Mouse (Mus musculus): ENCODE data around the gene Tgif1. TPM values are rescaled to one million over a fixed set of nuclear protein-coding genes. Genes with fewer than 3 reads are reported as not detected.

The Tgif1 gene
- polyA plus RNA-seq (2015; fragmentation: Nextera tagmentation; extraction: Ambion mirVana): 8.9 and 9.0 TPM in 2 replicates

GRCm38 (mm10) chr17:70853436-70853905 lies at the start of gene Tgif1:
TSS of gene Tgif1 (minus strand) at chr17:70853546.
- Histone ChIP-seq H3K4me2 (ENCODE audit: low read depth, low read length) (peak within 1 kb of the TSS; percentile 76), H3K9me3 (replicated peaks; ENCODE audit: control insufficient read depth, low read length) (no peaks in the 10 kb centered on the region), H3K27ac (ENCODE audit: low read length) (peak within 1 kb of the TSS; percentile 88), H3K4me1 (ENCODE audit: control insufficient read depth, low read depth, low read length) (peaks cover 4% of the 10 kb centered on the region; the same call in 1 of the 2 replicates), H3K9ac (ENCODE audit: low read depth, low read length) (peak within 1 kb of the TSS; percentile 43), H3K27me3 (ENCODE audit: control insufficient read depth, insufficient read depth, low read depth, low read length) (peaks cover 31% of the 10 kb centered on the region), H3K4me3 (ENCODE audit: low read depth, low read length) (peak within 1 kb of the TSS; percentile 70), H3K36me3 (ENCODE audit: control insufficient read depth, insufficient read depth) (no peaks in the 10 kb centered on the region)
- ATAC-seq (ENCODE audit: low read depth): no peak
- under 1% methylated on average over 29 of the region's 29 CpGs for WGBS (ENCODE audit: insufficient replicate concordance)

GRCm38 (mm10) chr17:70900660-70901059 lies 47.3 kb upstream of the Tgif1 start:
- no peak for ATAC-seq (ENCODE audit: low read depth)
- Histone ChIP-seq H3K4me1 (ENCODE audit: control insufficient read depth, low read depth, low read length) (no peaks in the 10 kb centered on the region), H3K4me2 (ENCODE audit: low read depth, low read length) (no peak overlapping the region), H3K9me3 (replicated peaks; ENCODE audit: control insufficient read depth, low read length) (no peaks in the 10 kb centered on the region), H3K4me3 (ENCODE audit: low read depth, low read length) (no peak overlapping the region), H3K9ac (ENCODE audit: low read depth, low read length) (no peak overlapping the region), H3K27me3 (ENCODE audit: control insufficient read depth, insufficient read depth, low read depth, low read length) (no peaks in the 10 kb centered on the region), H3K27ac (ENCODE audit: low read length) (no peak overlapping the region), H3K36me3 (ENCODE audit: control insufficient read depth, insufficient read depth) (no peaks in the 10 kb centered on the region)
- 75% methylated on average over 10 of the region's 10 CpGs for WGBS (ENCODE audit: insufficient replicate concordance)

GRCm38 (mm10) chr17:70899642-70900041 lies 46.3 kb upstream of the Tgif1 start:
- 65% methylated on average over 6 of the region's 6 CpGs for WGBS (ENCODE audit: insufficient replicate concordance)

GRCm38 (mm10) chr17:70894867-70895266 lies 41.5 kb upstream of the Tgif1 start:
- Histone ChIP-seq H3K4me2 (ENCODE audit: low read depth, low read length) (no peak overlapping the region), H3K27ac (ENCODE audit: low read length) (no peak overlapping the region), H3K4me1 (ENCODE audit: control insufficient read depth, low read depth, low read length) (no peaks in the 10 kb centered on the region), H3K9ac (ENCODE audit: low read depth, low read length) (no peak overlapping the region), H3K9me3 (replicated peaks; ENCODE audit: control insufficient read depth, low read length) (no peaks in the 10 kb centered on the region), H3K36me3 (ENCODE audit: control insufficient read depth, insufficient read depth) (no peaks in the 10 kb centered on the region), H3K4me3 (ENCODE audit: low read depth, low read length) (no peak overlapping the region), H3K27me3 (ENCODE audit: control insufficient read depth, insufficient read depth, low read depth, low read length) (no peaks in the 10 kb centered on the region)
- ATAC-seq (ENCODE audit: low read depth): no peak
- WGBS (ENCODE audit: insufficient replicate concordance): 69% methylated on average over 9 of the region's 9 CpGs

More at GRCm38 (mm10) chr17:70899642-70900041, 46.3 kb upstream of the Tgif1 start:
- Histone ChIP-seq H3K9me3 (replicated peaks; ENCODE audit: control insufficient read depth, low read length) (no peaks in the 10 kb centered on the region), H3K36me3 (ENCODE audit: control insufficient read depth, insufficient read depth) (no peaks in the 10 kb centered on the region), H3K27ac (ENCODE audit: low read length) (no peak overlapping the region), H3K27me3 (ENCODE audit: control insufficient read depth, insufficient read depth, low read depth, low read length) (no peaks in the 10 kb centered on the region), H3K4me3 (ENCODE audit: low read depth, low read length) (no peak overlapping the region), H3K4me1 (ENCODE audit: control insufficient read depth, low read depth, low read length) (no peaks in the 10 kb centered on the region), H3K4me2 (ENCODE audit: low read depth, low read length) (no peak overlapping the region), H3K9ac (ENCODE audit: low read depth, low read length) (no peak overlapping the region)
- ATAC-seq (ENCODE audit: low read depth): no peak

GRCm38 (mm10) chr17:70893151-70893550 lies 39.8 kb upstream of the Tgif1 start:
- no peak overlapping the region for H3K27ac ChIP-seq (ENCODE audit: low read length)

GRCm38 (mm10) chr17:70892288-70893096 lies 39.1 kb upstream of the Tgif1 start:
- no peak for ATAC-seq (ENCODE audit: low read depth)
- no peak overlapping the region for H3K27ac ChIP-seq (ENCODE audit: low read length)

More at GRCm38 (mm10) chr17:70893151-70893550, 39.8 kb upstream of the Tgif1 start:
- no peaks in the 10 kb centered on the region for H3K27me3 ChIP-seq (ENCODE audit: control insufficient read depth, insufficient read depth, low read depth, low read length)
- no peaks in the 10 kb centered on the region for H3K9me3 ChIP-seq (replicated peaks; ENCODE audit: control insufficient read depth, low read length)
- H3K36me3 ChIP-seq (ENCODE audit: control insufficient read depth, insufficient read depth): no peaks in the 10 kb centered on the region
- H3K9ac ChIP-seq (ENCODE audit: low read depth, low read length): no peak overlapping the region
- no peak for ATAC-seq (ENCODE audit: low read depth)
- H3K4me3 ChIP-seq (ENCODE audit: low read depth, low read length): no peak overlapping the region
- H3K4me1 ChIP-seq (ENCODE audit: control insufficient read depth, low read depth, low read length): no peaks in the 10 kb centered on the region
- WGBS (ENCODE audit: insufficient replicate concordance): 61% methylated on average over 5 of the region's 5 CpGs
- H3K4me2 ChIP-seq (ENCODE audit: low read depth, low read length): no peak overlapping the region

GRCm38 (mm10) chr17:70890571-70890970 lies 37.2 kb upstream of the Tgif1 start:
- no peak for ATAC-seq (ENCODE audit: low read depth)
- WGBS (ENCODE audit: insufficient replicate concordance): 69% methylated on average over 8 of the region's 8 CpGs
- Histone ChIP-seq H3K9me3 (replicated peaks; ENCODE audit: control insufficient read depth, low read length) (no peaks in the 10 kb centered on the region), H3K36me3 (ENCODE audit: control insufficient read depth, insufficient read depth) (no peaks in the 10 kb centered on the region), H3K4me3 (ENCODE audit: low read depth, low read length) (no peak overlapping the region), H3K27ac (ENCODE audit: low read length) (no peak overlapping the region), H3K27me3 (ENCODE audit: control insufficient read depth, insufficient read depth, low read depth, low read length) (no peaks in the 10 kb centered on the region), H3K4me2 (ENCODE audit: low read depth, low read length) (no peak overlapping the region), H3K9ac (ENCODE audit: low read depth, low read length) (no peak overlapping the region), H3K4me1 (ENCODE audit: control insufficient read depth, low read depth, low read length) (no peaks in the 10 kb centered on the region)

More at GRCm38 (mm10) chr17:70892288-70893096, 39.1 kb upstream of the Tgif1 start:
- 53% methylated on average over 15 of the region's 15 CpGs for WGBS (ENCODE audit: insufficient replicate concordance)
- H3K36me3 ChIP-seq (ENCODE audit: control insufficient read depth, insufficient read depth): no peaks in the 10 kb centered on the region
- no peaks in the 10 kb centered on the region for H3K9me3 ChIP-seq (replicated peaks; ENCODE audit: control insufficient read depth, low read length)
- H3K4me2 ChIP-seq (ENCODE audit: low read depth, low read length): no peak overlapping the region
- H3K9ac ChIP-seq (ENCODE audit: low read depth, low read length): no peak overlapping the region
- no peaks in the 10 kb centered on the region for H3K27me3 ChIP-seq (ENCODE audit: control insufficient read depth, insufficient read depth, low read depth, low read length)
- H3K4me3 ChIP-seq (ENCODE audit: low read depth, low read length): no peak overlapping the region
- H3K4me1 ChIP-seq (ENCODE audit: control insufficient read depth, low read depth, low read length): no peaks in the 10 kb centered on the region

GRCm38 (mm10) chr17:70888657-70889056 lies 35.3 kb upstream of the Tgif1 start:
- H3K27me3 ChIP-seq (ENCODE audit: control insufficient read depth, insufficient read depth, low read depth, low read length): no peaks in the 10 kb centered on the region
- no peak overlapping the region for H3K27ac ChIP-seq (ENCODE audit: low read length)
- no peaks in the 10 kb centered on the region for H3K36me3 ChIP-seq (ENCODE audit: control insufficient read depth, insufficient read depth)
- no peak overlapping the region for H3K4me3 ChIP-seq (ENCODE audit: low read depth, low read length)
- WGBS (ENCODE audit: insufficient replicate concordance): 70% methylated on average over 10 of the region's 10 CpGs
- no peaks in the 10 kb centered on the region for H3K9me3 ChIP-seq (replicated peaks; ENCODE audit: control insufficient read depth, low read length)
- no peak overlapping the region for H3K9ac ChIP-seq (ENCODE audit: low read depth, low read length)
- no peaks in the 10 kb centered on the region for H3K4me1 ChIP-seq (ENCODE audit: control insufficient read depth, low read depth, low read length)
- no peak for ATAC-seq (ENCODE audit: low read depth)
- no peak overlapping the region for H3K4me2 ChIP-seq (ENCODE audit: low read depth, low read length)

GRCm38 (mm10) chr17:70887848-70888247 lies 34.5 kb upstream of the Tgif1 start:
- Histone ChIP-seq H3K4me3 (ENCODE audit: low read depth, low read length) (no peak overlapping the region), H3K27me3 (ENCODE audit: control insufficient read depth, insufficient read depth, low read depth, low read length) (no peaks in the 10 kb centered on the region), H3K4me2 (ENCODE audit: low read depth, low read length) (no peak overlapping the region), H3K27ac (ENCODE audit: low read length) (no peak overlapping the region), H3K9ac (ENCODE audit: low read depth, low read length) (no peak overlapping the region), H3K9me3 (replicated peaks; ENCODE audit: control insufficient read depth, low read length) (no peaks in the 10 kb centered on the region), H3K4me1 (ENCODE audit: control insufficient read depth, low read depth, low read length) (no peaks in the 10 kb centered on the region), H3K36me3 (ENCODE audit: control insufficient read depth, insufficient read depth) (no peaks in the 10 kb centered on the region)
- WGBS (ENCODE audit: insufficient replicate concordance): 69% methylated on average over 9 of the region's 9 CpGs
- no peak for ATAC-seq (ENCODE audit: low read depth)
